In the genomic region with DNA sequence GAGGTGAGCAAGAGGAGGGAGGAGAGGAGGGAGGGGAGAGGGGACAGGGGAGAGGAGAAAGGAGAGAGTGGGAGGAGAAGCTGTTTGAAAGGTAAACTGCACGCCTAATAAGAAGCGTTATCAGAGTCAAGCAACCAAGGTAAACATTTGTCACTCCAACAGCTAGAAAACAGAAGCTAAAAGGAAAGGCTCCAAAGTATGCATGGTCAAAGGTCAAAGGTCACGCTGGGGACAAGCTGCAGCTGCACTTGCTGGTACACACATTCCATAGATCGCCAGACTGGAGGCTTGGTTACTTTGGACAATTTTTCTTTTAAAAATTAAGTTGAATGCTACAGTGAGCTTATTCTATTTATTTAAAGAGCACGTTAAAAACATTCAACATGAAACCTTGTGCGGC, we compare ENCODE assay signal across 18 mouse cellular contexts.
DNase-seq lines count a peak whose midpoint lies in the region; ATAC-seq and TF ChIP-seq lines count a peak whose summit lies in the region.
"Had no signal": no experiment of that assay in that cellular context is flagged by ENCODE, and none has a peak within 500 bp of the region (broad histone marks: within the 10 kb centered on the region; RNA-seq: fewer than 3 reads in every experiment).

No protein-coding gene starts in this region.

- no peaks in the 10 kb centered on the region for H3K27me3 ChIP-seq in forebrain, embryonic 14.5 days (replicated peaks; ENCODE audit: control insufficient read depth, insufficient read depth, low read length)
- H3K27me3 ChIP-seq: hindbrain, embryonic 13.5 days; stomach, embryonic 15.5 days had no signal

- peak; percentile 10 for DNase-seq in kidney, postnatal 10 days
- no peak for DNase-seq in kidney, adult 9 months
- DNase-seq in ES-E14 (ENCODE audit: low read depth, low spot score) = peak; percentile 20
- DNase-seq in embryo, embryonic 9.5 days (ENCODE audit: extremely low spot score) = peak; percentile 63
- peak; percentile 74 for DNase-seq in mesoderm, embryonic 11.5 days (ENCODE audit: low read depth, low spot score)
- DNase-seq in ovary, postnatal 36 days (ENCODE audit: low spot score) = no peak
- no peak for DNase-seq in lung, postnatal 14 days
- no peak for DNase-seq in forebrain, embryonic 14.5 days (ENCODE audit: low spot score)
- DNase-seq: adrenal gland, postnatal 36 days; B cell, adult 2 months; cerebellum, postnatal 25 days; gastrocnemius, postnatal 14 days; kidney, adult 11 months; thymus, postnatal 4 days had no signal

- H3K9ac ChIP-seq in ES-E14 (ENCODE audit: insufficient read depth, low read depth, low read length, poor library complexity, severe bottlenecking) = no peak overlapping the region
- H3K9ac ChIP-seq in forebrain, embryonic 14.5 days (ENCODE audit: low read length) = no peak overlapping the region
- H3K9ac ChIP-seq: hindbrain, embryonic 13.5 days; stomach, embryonic 15.5 days had no signal

- H3K27ac ChIP-seq in ES-E14 (ENCODE audit: insufficient read depth, low read depth, low read length, poor library complexity, severe bottlenecking) = no peak overlapping the region
- H3K27ac ChIP-seq in forebrain, embryonic 14.5 days (ENCODE audit: low read depth, low read length) = no peak overlapping the region
- H3K27ac ChIP-seq: hindbrain, embryonic 13.5 days; stomach, embryonic 15.5 days had no signal

- no peaks in the 10 kb centered on the region for H3K4me1 ChIP-seq in ES-E14 (ENCODE audit: control insufficient read depth in 2 of 2, insufficient read depth in 2 of 2, low read length in 2 of 2, poor library complexity in 1 of 2)
- no peaks in the 10 kb centered on the region for H3K4me1 ChIP-seq in forebrain, embryonic 14.5 days (ENCODE audit: control insufficient read depth, insufficient read depth, low read length)
- H3K4me1 ChIP-seq: hindbrain, embryonic 13.5 days; stomach, embryonic 15.5 days had no signal

- no peaks in the 10 kb centered on the region for H3K36me3 ChIP-seq in ES-E14 (ENCODE audit: control insufficient read depth, insufficient read depth, low read length, poor library complexity, severe bottlenecking)
- H3K36me3 ChIP-seq in forebrain, embryonic 14.5 days (ENCODE audit: control insufficient read depth, insufficient read depth, low read length) = no peaks in the 10 kb centered on the region
- H3K36me3 ChIP-seq: G1E; hindbrain, embryonic 13.5 days; stomach, embryonic 15.5 days had no signal

- in situ Hi-C loops in ES-E14 (cut with MboI; ENCODE audit: low sequenced_read_pairs in 2 of 2, unreplicated experiment in 2 of 2) = no loop called here

- no peak for ATAC-seq in forebrain, embryonic 14.5 days
- ATAC-seq: forebrain, embryonic 16.5 days had no signal

- WGBS in forebrain, embryonic 14.5 days = 53% methylated on average over 6 of the region's 6 CpGs

- H3K9me3 ChIP-seq in ES-E14 (ENCODE audit: control insufficient read depth, insufficient read depth, low read depth, low read length) = no peaks in the 10 kb centered on the region
- no peaks in the 10 kb centered on the region for H3K9me3 ChIP-seq in forebrain, embryonic 14.5 days (replicated peaks; ENCODE audit: control insufficient read depth, low read length)
- H3K9me3 ChIP-seq: G1E; hindbrain, embryonic 13.5 days; stomach, embryonic 15.5 days had no signal

- no peak overlapping the region for H3K4me3 ChIP-seq in ES-E14 (ENCODE audit: insufficient read depth in 1 of 2, low read depth in 1 of 2, low read length in 2 of 2, poor library complexity in 1 of 2, severe bottlenecking in 1 of 2)
- no peak overlapping the region for H3K4me3 ChIP-seq in forebrain, embryonic 14.5 days (ENCODE audit: low read depth, low read length)
- H3K4me3 ChIP-seq: hindbrain, embryonic 13.5 days; stomach, embryonic 15.5 days had no signal

- H3K4me2 ChIP-seq in forebrain, embryonic 14.5 days (ENCODE audit: low read length) = no peak overlapping the region
- H3K4me2 ChIP-seq: hindbrain, embryonic 13.5 days; stomach, embryonic 15.5 days had no signal

TF ChIP-seq in ES-E14, 5 proteins besides CTCF, POLR2A, EP300 and RAD21:
- TF ChIP-seq CHD2 (IDR thresholded peaks at IDR 0.05; ENCODE audit: low read depth, low read length) = no peak
- TF ChIP-seq MAFK (IDR thresholded peaks at IDR 0.05; ENCODE audit: insufficient read depth, low read depth, low read length) = no peak
- no peak for TF ChIP-seq ZC3H11A (IDR thresholded peaks at IDR 0.05; ENCODE audit: borderline replicate concordance, low read depth, low read length)
- no peak for TF ChIP-seq HCFC1 (IDR thresholded peaks at IDR 0.05; ENCODE audit: borderline replicate concordance, insufficient read depth, low read length)
- no peak for TF ChIP-seq ZNF384 (IDR thresholded peaks at IDR 0.05; ENCODE audit: low read depth, low read length)

Comparison
In these comparisons a context has a peak if more than half of its experiments do, and no peak if none do; other contexts are left out.
1. DNase-seq: peak in kidney, postnatal 10 days (single experiment), ES-E14 (single experiment), embryo, embryonic 9.5 days (single experiment) and mesoderm, embryonic 11.5 days (single experiment); none in kidney, adult 9 months (single experiment), ovary, postnatal 36 days (single experiment), lung, postnatal 14 days (single experiment) and forebrain, embryonic 14.5 days (single experiment).